Mouse (Mus musculus) hindbrain, embryonic 11.5 days (tissue): ENCODE results near the gene Plin5. TPM values are rescaled to one million over a fixed set of nuclear protein-coding genes. Genes with fewer than 3 reads are reported as not detected.
A peak's percentile ranks its signal among the peaks of the same experiment; 100 is the strongest.

Source experiments
- ATAC-seq: fragments of 200-750 bp; cut with Nextera tagmentation; 2 replicates; pipeline ENCODE4 v1.8.0; 2017; ENCODE audit warnings: mild to moderate bottlenecking, moderate TSS enrichment, moderate library complexity; ENCODE audit not compliant: low FRiP score
- DNase-seq: peaks from one replicate; pipeline ENCODE4 v3.0.0-alpha.2; 2015; ENCODE audit warnings: low spot score
- H3K27ac ChIP-seq: fragments of 300-500 bp; sonication (generic); 2 replicates; pipeline ENCODE4 v1.5.1; 2014; ENCODE audit warnings: mild to moderate bottlenecking, low read depth, low read length
- H3K27me3 ChIP-seq: fragments of 300-500 bp; sonication (generic); 2 replicates; pipeline ENCODE4 v1.6.1; 2014; ENCODE audit warnings: mild to moderate bottlenecking, low read length, moderate library complexity, mixed read lengths; ENCODE audit not compliant: control insufficient read depth, insufficient read depth
- H3K36me3 ChIP-seq: fragments of 300-500 bp; sonication (generic); 2 replicates; pipeline ENCODE4 v1.6.1; 2014; ENCODE audit warnings: mild to moderate bottlenecking, low read length, moderate library complexity, mixed read lengths; ENCODE audit not compliant: control insufficient read depth, insufficient read depth
- H3K4me1 ChIP-seq: fragments of 300-500 bp; sonication (generic); replicated peaks from 2 replicates; pipeline ENCODE4 v1.6.1; 2014; ENCODE audit warnings: low read length, mixed read lengths; ENCODE audit not compliant: control insufficient read depth, insufficient read depth
- H3K4me2 ChIP-seq: fragments of 300-500 bp; sonication (generic); replicated peaks from 2 replicates; pipeline ENCODE4 v1.6.1; 2014; ENCODE audit warnings: mild to moderate bottlenecking, low read depth, low read length
- H3K4me3 ChIP-seq: fragments of 300-500 bp; sonication (generic); 2 replicates; pipeline ENCODE4 v1.5.1; 2014; ENCODE audit warnings: low read depth, low read length
- H3K9ac ChIP-seq: fragments of 300-500 bp; sonication (generic); 2 replicates; pipeline ENCODE4 v1.6.1; 2014; ENCODE audit warnings: low read depth, low read length
- H3K9me3 ChIP-seq: fragments of 300-500 bp; sonication (generic); 2 replicates; pipeline ENCODE4 v1.6.1; 2016; ENCODE audit warnings: low read length; ENCODE audit not compliant: control insufficient read depth
- WGBS: fragments of 180-500 bp; shearing (Covaris S2); extraction: QIAGEN DNeasy Blood & Tissue Kit; methylation state at CpG from one replicate; pipeline ENCODE4 v1.1.7; 2014; 5-methylcytosine and 5-hydroxymethylcytosine counted together
- polyA plus RNA-seq: library from polyadenylated mRNA; unstranded; fragments of >200 nt; fragmentation: Nextera tagmentation; extraction: Ambion mirVana; gene quantifications from 2 replicates; pipeline ENCODE4 v1.2.1, GENCODE M21; 2014

The Plin5 gene
- polyA plus RNA-seq = 0.20 and 0.28 TPM in 2 replicates

GRCm38 (mm10) chr17:56117251-56117710 lies at the start of gene Plin5:
Gene Plin5 (minus strand): TSS chr17:56117596.
- ATAC-seq = peak; percentile 53; the same call in 1 of the 2 replicates
- H3K9ac ChIP-seq = 0 out of 2 replicates have a peak within 1 kb of the TSS, but pooled peaks have one; percentile 11

GRCm38 (mm10) chr17:56165671-56166070 lies 48.3 kb upstream of the Plin5 start:
- Histone ChIP-seq H3K4me2 (no peak overlapping the region), H3K4me3 (no peak overlapping the region), H3K4me1 (peaks cover 12% of the 10 kb centered on the region; the same call in 1 of the 2 replicates), H3K27me3 (0 out of 2 replicates have a peak, but pooled peaks cover 2% of the 10 kb centered on the region), H3K27ac (peak overlapping the region; percentile 14), H3K36me3 (no peaks in the 10 kb centered on the region), H3K9ac (no peak overlapping the region), H3K9me3 (no peaks in the 10 kb centered on the region)
- WGBS = 53% methylated on average over 11 of the region's 11 CpGs
- DNase-seq = no peak
- 0 out of 2 replicates have a peak, but pooled peaks have one; percentile 6 for ATAC-seq

More at GRCm38 (mm10) chr17:56117251-56117710, at the start of gene Plin5:
- Histone ChIP-seq H3K4me2 (peak within 1 kb of the TSS; percentile 44), H3K9me3 (no peaks in the 10 kb centered on the region), H3K27me3 (peaks cover 42% of the 10 kb centered on the region), H3K36me3 (no peaks in the 10 kb centered on the region), H3K4me1 (peaks cover 3% of the 10 kb centered on the region; the same call in 1 of the 2 replicates), H3K27ac (no peak within 1 kb of the TSS), H3K4me3 (peak within 1 kb of the TSS; percentile 19)
- peak; percentile 62 for DNase-seq
- under 1% methylated on average over 25 of the region's 27 CpGs for WGBS

- no peak overlapping the region for H3K4me3 ChIP-seq
- WGBS = 82% methylated on average over 3 of the region's 3 CpGs
- no peak for DNase-seq
- no peaks in the 10 kb centered on the region for H3K36me3 ChIP-seq
- H3K27me3 ChIP-seq = 0 out of 2 replicates have a peak, but pooled peaks cover 2% of the 10 kb centered on the region
- H3K9me3 ChIP-seq = no peaks in the 10 kb centered on the region
- no peak overlapping the region for H3K4me2 ChIP-seq
- H3K4me1 ChIP-seq = peaks cover 7% of the 10 kb centered on the region; the same call in 1 of the 2 replicates
- no peak overlapping the region for H3K9ac ChIP-seq
- no peak for ATAC-seq
- no peak overlapping the region for H3K27ac ChIP-seq
These were observed 47.1 kb upstream of the Plin5 start for GRCm38 (mm10) chr17:56164510-56164909.

DNA sequence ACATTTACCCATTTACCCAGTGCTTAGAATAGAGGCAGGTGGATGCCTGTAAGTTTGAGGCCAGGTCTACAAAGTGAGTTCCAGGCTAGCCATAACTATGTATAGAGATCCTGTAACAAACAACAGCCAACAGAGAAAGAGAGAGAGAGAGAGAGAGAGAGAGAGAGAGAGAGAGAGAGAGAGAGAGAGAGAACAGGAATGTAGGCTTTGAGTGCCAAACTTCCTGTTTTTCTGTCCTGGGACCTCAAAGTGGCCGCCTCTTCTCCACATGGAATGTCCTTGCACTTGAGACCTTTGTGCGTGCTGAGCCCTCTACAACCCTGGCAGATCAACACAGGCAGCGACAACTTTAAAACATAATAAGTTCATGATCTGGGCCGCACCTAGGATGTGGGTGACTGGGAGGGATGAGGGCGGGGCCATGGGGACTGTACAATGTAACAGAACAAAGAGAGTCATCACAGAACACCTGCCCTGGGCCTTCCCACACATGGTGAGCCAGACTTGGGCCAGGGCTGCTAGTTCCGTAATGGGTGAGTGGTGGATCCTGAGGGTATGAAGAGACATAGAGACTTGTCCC lies 46.2 kb upstream of the Plin5 start:
- H3K9me3 ChIP-seq = no peaks in the 10 kb centered on the region
- H3K4me3 ChIP-seq = no peak overlapping the region
- peaks cover 7% of the 10 kb centered on the region; the same call in 1 of the 2 replicates for H3K4me1 ChIP-seq
- no peak overlapping the region for H3K9ac ChIP-seq
- 0 out of 2 replicates have a peak, but pooled peaks cover 2% of the 10 kb centered on the region for H3K27me3 ChIP-seq
- WGBS = 80% methylated on average over 6 of the region's 6 CpGs
- ATAC-seq = no peak
- no peak overlapping the region for H3K4me2 ChIP-seq
- no peak overlapping the region for H3K27ac ChIP-seq
- no peaks in the 10 kb centered on the region for H3K36me3 ChIP-seq
- no peak for DNase-seq

- WGBS = 1% methylated on average over 30 of the region's 30 CpGs
- peak within 1 kb of the TSS; percentile 56 for H3K9ac ChIP-seq
- no peaks in the 10 kb centered on the region for H3K9me3 ChIP-seq
- peak; percentile 91 for DNase-seq
- ATAC-seq = peak; percentile 95
- H3K4me3 ChIP-seq = peak within 1 kb of the TSS; percentile 40
- no peaks in the 10 kb centered on the region for H3K36me3 ChIP-seq
- H3K4me2 ChIP-seq = peak within 1 kb of the TSS; percentile 49
- H3K27ac ChIP-seq = no peak within 1 kb of the TSS
- H3K27me3 ChIP-seq = peaks cover 6% of the 10 kb centered on the region
- H3K4me1 ChIP-seq = peaks cover 7% of the 10 kb centered on the region; the same call in 1 of the 2 replicates
These were observed 44.9 kb upstream of the Plin5 start, which contains the start of gene Tnfaip8l1 for GRCm38 (mm10) chr17:56162231-56162774. Gene Tnfaip8l1 (plus strand): TSS chr17:56162477.

- no peak for ATAC-seq
- peak; percentile 88 for DNase-seq
- H3K36me3 ChIP-seq = no peaks in the 10 kb centered on the region
- H3K4me3 ChIP-seq = no peak overlapping the region
- no peak overlapping the region for H3K27ac ChIP-seq
- WGBS = 2% methylated on average over 9 of the region's 9 CpGs
- H3K4me2 ChIP-seq = no peak overlapping the region
- H3K9ac ChIP-seq = no peak overlapping the region
- peaks cover 6% of the 10 kb centered on the region for H3K27me3 ChIP-seq
- no peaks in the 10 kb centered on the region for H3K9me3 ChIP-seq
- H3K4me1 ChIP-seq = peaks cover 7% of the 10 kb centered on the region; the same call in 1 of the 2 replicates
These were observed 42.3 kb upstream of the Plin5 start for GRCm38 (mm10) chr17:56159729-56160128.

DNA sequence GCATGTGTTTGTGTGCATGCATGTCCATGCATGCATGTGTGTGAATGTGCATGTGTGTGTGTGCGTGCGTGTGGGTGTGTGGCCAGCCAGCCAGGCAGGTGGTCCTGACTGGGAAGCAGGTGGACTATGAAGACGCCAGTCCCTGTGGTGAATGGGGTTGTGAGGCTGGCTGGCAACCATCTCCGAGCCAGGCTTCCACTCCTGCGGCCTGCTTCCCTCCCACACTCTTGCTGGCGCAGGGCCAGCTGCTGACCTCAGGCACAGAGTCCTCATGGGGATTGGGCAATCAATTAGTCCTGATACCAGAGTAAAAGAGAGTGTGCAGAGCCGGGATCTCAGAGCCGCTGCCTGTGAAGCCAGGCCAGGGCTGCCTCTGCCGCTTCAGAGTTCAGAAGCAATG lies 36.2 kb upstream of the Plin5 start:
- ATAC-seq (peak; percentile 76), DNase-seq (peak; percentile 79)
- Histone ChIP-seq H3K9me3 (no peaks in the 10 kb centered on the region), H3K27ac (no peak overlapping the region), H3K4me2 (no peak overlapping the region), H3K36me3 (no peaks in the 10 kb centered on the region), H3K9ac (no peak overlapping the region), H3K4me3 (no peak overlapping the region), H3K4me1 (peaks cover 6% of the 10 kb centered on the region), H3K27me3 (peaks cover 14% of the 10 kb centered on the region)
- WGBS = 49% methylated on average over 9 of the region's 9 CpGs

DNA sequence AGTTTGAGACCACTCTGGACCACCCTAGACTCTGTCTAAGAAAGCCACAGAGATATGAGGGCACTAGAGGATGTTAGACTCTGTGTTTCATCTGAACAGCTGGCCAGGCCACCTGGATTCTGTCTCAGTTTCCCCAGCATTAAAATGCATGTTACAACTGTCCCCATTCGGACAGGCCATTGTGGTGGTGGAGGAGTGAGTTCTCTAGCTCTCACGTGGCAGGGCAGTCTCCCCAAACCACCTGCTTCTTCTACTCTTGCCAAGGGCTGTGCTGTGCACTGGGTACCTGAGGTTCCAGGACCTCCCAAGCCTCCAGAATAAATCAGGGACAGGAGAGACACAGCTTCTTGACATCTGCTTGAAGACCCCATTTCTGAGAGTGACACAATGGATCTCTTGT lies 32.5 kb upstream of the Plin5 start:
- ATAC-seq (no peak), DNase-seq (no peak)
- Histone ChIP-seq H3K9ac (no peak overlapping the region), H3K27ac (no peak overlapping the region), H3K4me2 (no peak overlapping the region), H3K4me1 (peaks cover 6% of the 10 kb centered on the region), H3K36me3 (no peaks in the 10 kb centered on the region), H3K9me3 (no peaks in the 10 kb centered on the region), H3K27me3 (peaks cover 23% of the 10 kb centered on the region), H3K4me3 (no peak overlapping the region)
- 46% methylated on average over 2 of the region's 2 CpGs for WGBS
